Mouse (Mus musculus) urinary bladder, adult 2 months (tissue): ENCODE measurements around the gene Itpr2. TPM values are rescaled to one million over a fixed set of nuclear protein-coding genes. Genes with fewer than 3 reads are reported as not detected.

Experiments
- DNase-seq: peaks from one replicate; pipeline ENCODE4 v3.0.0; 2022; ENCODE audit warnings: low spot score
- polyA plus RNA-seq: library from polyadenylated mRNA; depleted of rRNA; stranded (reverse); fragments of >200 nt; gene quantifications from 2 replicates; pipeline ENCODE4 v1.2.3, GENCODE M21; 2012

Itpr2 gene
- polyA plus RNA-seq, 1 experiment = 3.9 TPM

DNA sequence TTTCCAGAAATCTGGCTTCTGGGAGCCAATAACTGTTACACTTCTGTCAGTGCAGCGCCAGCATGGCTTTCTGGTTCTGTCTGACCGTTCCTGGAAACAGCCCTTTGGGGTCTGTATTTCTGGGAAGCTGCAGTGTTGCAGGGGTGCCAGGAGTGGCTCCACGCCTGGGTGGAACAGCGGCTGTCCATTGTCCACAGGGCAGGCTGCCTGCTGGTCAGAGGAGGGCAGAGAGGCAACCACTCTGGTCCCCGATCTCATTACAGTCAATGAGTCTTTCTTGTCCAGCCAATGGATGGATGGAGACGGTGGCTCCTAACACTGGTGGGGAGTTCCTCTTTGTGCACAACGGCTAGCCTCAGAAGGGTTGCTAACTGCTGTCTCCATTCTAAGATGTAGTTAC is 150.2 kb downstream of the Itpr2 start:
- no peak for DNase-seq

DNA sequence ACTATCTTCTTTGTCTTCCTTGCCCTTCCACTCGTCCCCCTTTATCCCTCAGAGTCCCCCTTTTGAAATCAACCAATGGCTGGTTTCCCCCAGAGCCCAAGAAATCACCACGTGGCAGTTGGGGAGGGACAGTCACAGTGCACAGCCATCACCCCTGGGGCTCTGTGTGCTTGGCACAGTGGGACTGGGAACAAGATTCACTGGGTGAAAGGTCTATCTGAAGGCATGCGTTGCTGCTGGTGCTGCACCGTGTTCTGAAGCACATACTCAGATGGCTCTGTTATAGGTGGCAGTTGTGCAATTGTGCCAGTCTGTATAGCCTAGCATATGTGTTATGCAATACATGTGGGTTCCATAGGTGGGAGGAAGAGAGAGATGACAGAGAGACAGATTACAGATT is 154.5 kb downstream of the Itpr2 start:
- DNase-seq = no peak

DNA sequence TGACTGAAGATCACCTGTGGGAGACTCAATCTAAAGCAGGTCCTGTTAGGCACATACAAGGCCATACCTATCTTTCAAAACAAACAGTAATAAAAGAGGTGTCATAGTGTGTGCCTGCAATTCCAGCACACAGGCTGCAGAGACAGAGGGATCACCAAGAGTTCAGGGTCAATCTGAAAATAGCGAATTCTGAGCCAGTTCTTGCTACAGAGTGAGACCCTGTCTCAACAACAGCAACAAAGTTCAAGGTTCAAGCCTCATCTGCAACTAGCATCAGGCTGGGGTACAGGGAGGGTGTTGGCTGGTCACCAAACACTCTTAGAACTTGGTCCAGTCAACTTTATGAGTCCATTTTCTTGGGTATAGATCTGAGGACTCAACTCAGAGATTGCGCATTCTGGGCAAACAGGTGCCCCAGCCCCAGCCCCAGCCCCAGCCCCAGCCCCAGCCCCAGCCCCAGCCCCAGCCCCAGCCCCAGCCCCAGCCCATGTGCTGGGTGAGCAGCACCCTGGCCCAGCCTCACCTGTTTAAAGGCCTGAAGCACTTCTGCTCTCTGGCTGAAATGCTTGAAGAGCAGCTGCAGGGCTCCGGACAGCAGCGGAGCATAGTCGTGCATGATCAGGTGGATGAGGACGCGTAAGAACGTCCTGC is 155.4 kb downstream of the Itpr2 start:
- DNase-seq = no peak

DNA sequence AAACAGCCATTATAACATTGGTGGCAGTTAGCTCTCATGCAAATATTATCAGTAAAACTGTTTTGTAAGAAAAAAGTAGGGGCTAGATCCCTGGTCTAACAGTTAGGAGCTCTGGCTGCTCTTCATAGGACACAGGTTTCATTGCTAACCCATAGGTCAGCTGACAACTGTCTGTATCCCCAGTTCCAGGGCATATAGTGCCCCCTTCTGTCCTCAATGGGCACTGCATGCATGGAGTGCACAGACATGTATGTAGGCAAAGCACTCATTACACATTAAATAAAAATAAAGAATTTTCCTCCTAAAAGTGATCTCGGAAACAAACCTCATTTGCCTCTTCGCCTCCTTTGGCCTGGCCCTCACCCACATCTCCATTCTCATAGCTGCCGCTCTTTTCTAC is 157.3 kb downstream of the Itpr2 start:
- DNase-seq = no peak

DNA sequence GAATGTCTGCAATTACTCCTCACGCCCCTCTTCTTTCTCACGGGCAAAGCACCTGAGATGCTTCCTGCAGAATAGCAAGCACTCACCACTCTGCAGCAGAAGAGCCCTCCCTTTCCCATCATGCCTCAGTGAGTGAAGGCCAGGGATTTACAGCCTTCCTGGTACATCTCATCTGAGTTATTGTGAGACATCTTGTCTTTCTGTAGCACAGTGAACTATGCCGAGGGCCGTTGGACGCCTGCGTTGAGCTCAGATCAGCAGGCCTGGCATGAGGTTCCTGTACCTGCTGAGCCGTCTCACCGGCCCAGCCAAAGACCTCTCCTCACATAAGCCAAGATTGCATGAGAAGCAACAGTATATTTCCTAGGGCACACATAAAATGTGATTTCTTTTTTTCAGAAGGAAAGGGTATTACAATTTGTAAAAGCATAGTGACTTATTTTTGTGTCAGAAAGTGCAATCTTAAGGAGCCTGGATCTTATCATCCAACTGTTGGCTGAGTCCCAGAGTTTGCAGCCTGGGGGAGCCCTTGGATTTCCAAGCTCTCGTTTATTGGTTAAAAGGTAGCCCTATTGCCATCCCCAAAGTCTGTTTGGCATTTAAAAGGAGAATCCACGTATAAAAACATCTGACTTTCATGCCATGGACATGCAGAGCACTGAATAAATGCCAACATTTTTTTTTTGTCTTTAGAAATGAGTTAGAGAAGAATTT is 158.2 kb downstream of the Itpr2 start:
- no peak for DNase-seq

DNA sequence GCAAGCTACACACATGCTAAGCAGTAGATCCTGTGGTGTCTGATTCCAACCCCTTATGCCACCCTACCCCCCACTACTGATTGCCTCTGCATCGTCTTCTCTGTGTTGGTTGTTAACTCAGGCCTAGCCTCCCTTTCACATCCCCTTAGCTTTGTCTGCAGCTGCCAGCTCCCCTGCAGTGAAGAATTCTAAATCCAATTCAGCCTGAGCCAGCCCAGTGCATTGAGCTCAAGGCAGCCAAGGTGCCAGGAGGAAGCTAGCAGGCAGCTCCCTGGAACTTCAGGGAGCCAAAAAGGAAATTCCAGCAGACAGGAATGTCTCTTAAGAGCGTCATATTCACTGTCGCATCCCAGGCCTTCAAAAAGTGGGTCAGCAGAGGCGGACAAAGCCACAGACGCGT is 159.0 kb downstream of the Itpr2 start:
- no peak for DNase-seq

DNA sequence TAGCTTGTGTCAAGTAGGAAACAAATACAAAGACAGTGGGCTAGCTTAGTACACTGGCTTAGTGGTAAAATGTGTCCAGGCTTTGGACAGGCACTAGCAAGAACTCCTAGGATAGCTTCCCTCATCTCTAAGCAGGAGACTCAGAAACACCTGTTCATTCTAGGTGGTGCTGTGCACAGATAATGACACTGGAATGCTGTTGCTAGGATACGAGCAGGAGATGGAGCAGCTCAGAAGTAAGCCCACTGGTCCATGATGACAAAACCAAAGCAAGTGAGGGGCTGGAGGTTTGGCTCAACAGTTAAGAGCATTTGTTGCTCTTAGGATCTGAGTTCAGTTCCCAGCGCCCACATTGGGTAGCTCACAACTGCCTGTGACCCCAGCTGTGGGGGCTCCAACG is 160.1 kb downstream of the Itpr2 start:
- DNase-seq = no peak

DNA sequence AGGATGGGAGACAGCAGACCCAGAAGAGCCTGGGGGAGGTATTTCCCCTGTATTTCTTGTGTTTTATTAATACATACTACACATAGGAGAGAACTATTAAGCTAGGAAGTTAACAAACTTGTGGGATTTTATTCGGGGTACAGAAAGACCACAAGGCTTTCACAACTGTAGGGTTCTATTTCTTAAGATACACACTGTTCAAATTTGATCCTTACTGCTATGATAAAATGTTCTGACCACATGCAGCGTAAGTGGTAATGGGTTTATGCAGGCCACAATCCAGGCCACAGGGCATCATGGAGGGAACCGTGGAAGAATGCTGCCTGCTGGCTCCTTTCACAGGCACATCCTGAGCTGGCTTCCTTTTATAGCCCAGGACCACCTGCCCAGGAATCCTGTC is 160.6 kb downstream of the Itpr2 start:
- no peak for DNase-seq

DNA sequence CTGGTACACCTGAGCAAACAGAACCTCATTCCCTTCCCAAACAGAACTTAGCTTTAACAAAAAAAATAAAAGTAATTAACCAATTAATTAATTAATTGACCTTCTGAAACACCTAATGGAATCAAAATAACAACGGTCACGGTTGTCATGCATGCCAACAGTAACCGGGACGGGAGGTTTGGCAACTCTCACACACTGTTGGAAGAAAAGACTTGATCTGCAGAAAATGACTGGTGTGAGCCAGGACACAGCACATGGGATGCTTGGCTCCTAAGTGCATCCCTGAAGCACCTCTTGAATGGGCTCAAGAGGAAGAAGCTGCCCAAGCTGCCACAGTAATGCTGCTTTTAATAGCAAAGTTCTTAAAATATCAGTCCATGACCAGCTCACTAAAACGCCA is 161.1 kb downstream of the Itpr2 start:
- no peak for DNase-seq

DNA sequence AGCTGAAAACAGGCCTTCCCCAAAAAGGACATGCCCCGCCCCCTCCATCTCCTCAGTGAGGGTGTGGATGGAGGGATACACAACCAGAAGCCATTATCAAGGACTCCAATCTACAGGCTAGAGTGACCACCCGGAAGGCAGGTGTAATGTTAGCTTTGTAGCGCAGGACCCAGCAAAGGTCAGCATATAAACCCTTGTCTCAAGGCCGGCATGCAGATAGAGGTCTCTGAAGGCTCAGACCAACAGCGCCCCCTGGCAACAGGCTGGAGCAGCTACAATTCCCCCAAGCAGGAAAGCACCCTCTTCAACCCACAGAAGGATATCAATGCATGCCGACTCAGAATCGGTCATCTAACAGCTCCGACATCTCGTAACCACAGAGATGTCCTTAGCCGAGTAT is 162.2 kb downstream of the Itpr2 start:
- no peak for DNase-seq

DNA sequence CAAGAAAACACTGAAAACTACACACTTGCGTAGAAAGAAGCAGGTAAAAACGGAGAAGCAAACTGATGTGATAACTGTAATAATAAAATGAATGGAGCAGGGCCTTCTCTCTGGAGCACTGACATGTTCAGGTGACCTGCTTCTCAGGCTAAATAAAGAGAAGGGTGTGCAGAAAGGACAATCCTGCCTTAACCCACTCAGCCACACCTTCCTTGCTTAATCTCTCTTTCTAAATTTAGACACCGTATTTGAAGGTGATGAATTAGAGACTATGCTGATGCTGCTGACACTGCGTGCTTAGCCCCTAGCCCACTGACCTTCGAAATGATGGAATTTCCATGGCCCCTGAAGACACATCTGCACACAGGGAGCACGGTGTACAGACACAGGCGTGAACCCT is 164.8 kb downstream of the Itpr2 start:
- DNase-seq = no peak

DNA sequence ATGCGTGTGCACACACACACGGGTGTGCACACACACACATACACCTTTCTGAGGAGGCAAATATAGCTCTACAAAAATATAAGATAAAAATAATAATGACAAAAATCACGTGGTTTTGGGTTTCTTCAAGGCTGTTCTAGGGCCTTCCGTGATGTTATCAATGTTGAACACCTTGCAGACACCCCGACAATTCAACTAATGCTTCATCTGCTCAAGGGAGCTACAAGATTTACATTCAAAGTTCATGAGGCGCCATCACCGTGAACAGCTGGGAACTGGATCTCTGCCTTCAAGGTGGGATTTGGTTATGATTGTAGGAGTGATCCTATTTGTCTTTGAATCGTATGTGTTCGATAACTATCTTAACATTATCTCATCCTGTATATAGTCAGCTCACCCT is 166.8 kb downstream of the Itpr2 start:
- DNase-seq = no peak

DNA sequence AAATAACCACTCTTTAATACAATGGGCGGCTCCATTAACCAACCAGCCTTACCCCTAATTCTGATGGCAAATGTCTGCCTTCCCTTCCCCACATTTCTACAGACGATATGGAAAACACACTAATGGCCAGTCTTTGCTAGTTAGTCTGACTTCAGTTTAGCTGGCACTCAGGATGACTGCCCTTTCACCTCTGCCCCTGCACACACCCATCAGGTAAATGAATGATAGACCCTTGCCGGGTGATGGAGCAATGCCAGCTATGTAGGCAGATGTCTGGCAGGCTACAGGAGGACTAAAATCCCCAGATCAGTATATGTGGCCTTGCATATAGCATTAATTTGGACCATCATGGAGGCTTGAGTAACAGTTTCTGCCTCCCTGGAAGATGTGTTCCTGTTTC is 168.5 kb downstream of the Itpr2 start:
- no peak for DNase-seq

DNA sequence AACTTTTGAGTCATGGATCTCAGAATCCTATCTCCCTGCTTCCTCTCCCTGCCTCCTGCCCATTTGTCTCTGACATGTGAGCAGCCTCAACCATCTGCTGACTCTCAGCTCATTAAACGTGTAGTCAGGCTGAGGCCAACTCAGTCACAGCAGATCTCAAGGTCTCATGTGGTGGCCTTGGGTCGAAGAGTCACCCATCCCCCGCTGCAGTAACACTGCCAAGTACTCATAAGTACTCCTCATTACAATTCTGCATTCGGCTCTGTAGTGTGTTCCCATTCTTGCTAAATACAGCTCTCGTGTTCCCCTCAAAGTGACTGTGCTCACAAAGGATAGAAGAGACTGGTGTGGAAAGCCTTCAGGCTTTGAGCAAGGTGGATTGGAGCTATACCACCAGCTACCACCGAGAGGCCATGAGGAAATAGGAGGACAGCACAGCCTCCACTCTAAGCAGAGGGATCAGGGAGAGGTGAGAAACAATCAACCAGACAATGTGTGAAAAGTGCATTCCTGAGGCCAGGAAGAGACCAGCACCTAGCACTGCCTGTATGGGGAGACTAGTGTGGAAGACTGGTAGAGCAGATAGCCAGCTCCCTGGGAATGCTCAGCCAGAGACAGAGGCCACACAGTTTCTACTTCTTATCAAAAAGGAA is 170.9 kb downstream of the Itpr2 start:
- no peak for DNase-seq

DNA sequence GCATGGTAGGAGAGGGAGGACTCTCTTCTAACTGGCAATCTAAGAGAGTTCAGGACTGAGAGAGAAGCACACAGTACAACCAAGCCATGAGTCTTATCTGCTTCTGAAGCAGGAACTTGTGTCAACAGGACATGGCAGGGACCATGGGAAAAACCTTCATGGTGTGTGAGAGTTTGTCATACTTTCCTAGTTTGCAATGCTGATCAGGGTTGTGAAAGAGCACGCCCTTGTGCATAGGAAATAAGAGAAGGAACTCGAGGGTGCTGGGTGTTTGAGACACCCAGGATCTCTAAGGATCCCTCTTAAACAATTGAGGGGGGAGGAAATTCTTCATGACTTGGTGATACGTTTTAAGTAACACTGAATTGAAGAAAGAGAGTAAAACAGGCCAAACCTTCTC is 172.9 kb downstream of the Itpr2 start:
- no peak for DNase-seq

DNA sequence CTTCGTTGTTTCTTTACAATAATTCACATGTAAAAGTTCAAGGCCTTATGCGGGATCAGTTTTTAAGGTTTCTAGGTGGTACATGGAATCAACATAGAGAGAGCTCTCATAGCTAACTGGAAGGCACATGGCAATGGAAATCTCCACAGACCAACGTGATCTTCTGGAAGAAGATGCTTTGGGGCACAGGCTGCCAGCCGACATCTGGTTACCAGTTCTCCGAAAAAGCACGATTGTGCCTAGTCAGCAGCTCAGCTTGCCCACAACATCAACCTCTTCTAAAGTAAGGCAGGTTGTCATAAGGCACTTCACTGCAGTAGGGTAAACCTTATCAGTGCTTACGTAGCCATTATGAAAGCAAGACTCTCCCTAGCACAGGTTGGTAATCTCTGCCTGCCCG is 175.4 kb downstream of the Itpr2 start:
- no peak for DNase-seq

DNA sequence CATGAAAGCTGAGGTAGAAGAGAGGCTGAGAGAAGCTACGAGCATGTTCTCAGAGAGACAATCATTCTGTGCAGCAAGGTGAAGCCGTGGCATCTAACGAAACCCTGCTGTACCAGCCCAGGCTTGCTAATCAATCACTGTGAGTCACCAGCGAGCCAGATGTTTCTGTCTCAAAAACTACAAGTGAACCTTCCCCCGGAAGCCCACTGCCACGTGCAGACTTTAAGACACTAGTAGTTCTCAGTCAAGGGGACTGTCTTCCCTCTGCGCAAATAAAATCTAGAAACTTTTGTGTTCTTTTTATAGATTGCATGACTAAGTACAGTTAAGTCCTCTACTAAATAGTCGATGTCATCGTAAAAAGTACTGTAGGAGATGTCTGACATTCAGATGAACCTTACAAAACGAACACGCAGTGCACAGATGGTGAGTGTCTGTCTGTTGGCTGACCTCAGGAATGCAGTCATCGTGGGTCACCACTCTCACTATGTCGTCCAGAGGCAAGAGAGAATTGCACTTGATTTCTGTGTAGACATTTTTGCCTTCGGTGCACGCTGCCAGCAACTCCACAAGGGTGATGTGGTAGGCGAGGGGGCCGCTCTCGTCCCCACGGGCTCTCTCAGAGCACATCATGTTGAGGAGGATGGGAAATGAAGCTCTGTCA is 177.3 kb downstream of the Itpr2 start:
- no peak for DNase-seq

DNA sequence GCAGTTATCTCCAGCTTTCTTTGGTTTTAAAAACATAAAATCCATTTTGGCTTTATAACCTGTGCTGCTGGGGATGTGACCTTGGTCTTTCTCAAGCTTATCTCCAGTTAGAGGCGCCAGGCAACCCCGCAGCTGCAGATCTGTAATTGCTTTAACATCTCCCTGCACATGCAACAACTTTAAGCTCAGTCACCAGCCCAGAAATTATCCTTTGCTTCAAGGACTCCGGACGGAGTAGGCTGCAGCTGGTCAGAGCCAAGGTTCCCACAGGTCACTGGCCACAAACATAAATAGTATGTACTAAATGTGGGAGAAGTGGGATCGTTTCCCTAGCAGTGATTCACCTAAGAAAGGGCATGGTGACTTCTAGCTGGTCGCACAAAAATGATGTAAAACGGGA is 179.5 kb downstream of the Itpr2 start:
- DNase-seq = no peak

DNA sequence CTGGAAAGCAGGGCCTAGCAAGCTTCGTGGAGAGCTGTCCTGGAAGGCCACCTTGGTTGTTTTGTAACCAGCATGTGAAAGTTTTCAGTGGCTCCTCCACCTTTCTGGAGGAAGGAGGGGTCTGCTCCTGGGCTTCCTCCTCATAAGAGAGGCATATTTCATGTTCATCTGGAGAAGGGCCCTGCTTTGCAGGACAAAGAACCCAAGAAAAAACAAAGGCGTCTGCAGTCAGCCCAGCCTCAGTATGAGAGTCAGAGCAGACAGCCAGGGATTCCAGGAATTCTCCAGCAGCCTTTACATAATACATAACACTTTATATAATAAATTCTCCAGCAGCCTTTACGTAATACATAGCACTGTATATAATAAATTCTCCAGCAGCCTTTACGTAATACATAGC is 180.1 kb downstream of the Itpr2 start:
- DNase-seq = no peak

DNA sequence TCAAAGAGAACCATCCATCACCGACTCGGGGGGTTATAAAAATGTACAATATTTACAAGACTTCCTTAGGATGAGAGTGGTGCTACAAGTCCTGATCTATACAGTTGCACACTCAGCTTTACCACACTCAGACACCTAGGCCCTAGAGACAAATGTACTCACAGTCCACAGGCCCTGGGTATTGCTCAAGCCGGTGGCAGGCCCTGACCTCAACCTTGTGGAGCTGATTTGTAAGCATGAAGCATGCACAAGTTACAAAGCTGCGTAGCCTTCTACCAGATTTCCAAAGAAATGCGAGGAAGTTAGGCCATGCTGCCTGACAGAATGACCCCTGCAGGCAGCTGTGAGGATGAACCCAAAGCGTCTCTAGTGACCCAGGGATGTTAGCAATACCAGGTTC is 185.6 kb downstream of the Itpr2 start:
- DNase-seq = no peak

DNA sequence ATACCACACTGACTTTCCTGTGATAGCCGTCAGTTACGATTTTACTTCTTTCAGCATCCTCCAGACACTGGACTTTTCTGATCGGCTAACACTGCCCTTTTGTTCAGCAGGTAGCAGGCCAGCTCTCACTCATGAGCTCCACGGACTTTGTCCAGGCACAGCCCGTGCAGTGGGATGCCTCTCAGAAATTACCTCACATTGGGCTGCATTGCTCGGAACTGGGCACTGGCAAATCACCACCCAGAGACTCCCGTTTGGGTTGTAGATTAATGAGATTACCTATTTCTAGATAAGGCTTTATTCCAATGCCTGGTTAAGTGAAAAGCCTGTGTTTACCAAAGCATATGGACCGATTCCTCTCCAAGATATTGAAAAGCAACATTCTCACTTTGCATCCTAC is 186.9 kb downstream of the Itpr2 start:
- no peak for DNase-seq

DNA sequence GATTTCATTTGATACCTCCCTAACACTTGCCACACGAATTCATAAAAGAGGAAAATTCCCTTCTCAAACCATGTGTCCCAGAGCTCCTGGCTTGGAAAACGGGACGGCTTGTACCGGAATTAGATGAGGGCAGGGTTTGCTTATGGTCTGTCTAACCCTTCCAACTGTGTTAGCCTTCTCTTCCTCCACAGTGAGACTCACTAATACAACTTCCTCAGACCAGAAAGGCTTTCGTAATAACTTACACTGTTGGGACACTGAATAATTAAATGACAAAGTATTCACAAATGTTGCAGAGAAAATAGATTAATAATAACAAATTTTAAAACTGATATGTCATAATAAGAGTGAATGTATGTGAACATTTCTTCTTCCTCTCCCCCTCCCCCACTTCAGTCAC is 187.7 kb downstream of the Itpr2 start:
- no peak for DNase-seq

DNA sequence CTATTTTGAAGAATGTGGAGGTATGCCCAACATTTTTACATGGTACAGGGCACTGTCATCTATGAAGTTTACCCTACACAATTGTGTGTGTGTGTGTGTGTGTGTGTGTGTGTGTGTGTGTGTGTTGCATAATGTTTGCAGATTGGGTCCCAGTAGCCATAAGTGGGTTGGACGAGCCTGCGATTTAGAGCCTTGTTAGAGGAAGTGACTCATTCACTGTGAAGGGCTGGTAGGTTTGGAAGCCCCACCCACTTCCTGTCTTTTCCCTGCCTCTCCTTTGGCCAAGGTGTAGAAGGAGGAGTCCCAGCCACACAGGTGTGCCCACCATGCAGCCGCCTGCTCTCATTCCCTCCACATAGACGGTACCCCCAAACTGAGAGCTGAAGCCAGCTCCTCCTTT is 188.6 kb downstream of the Itpr2 start:
- no peak for DNase-seq
